Mouse (Mus musculus) lung, embryonic 15.5 days (tissue): ENCODE results near the gene Apoc1. TPM values are rescaled to one million over a fixed set of nuclear protein-coding genes. Genes with fewer than 3 reads are reported as not detected.

Experiments
- ATAC-seq: fragments of 200-750 bp; cut with Nextera tagmentation; 2 replicates; pipeline ENCODE4 v1.8.0; 2017; ENCODE audit warnings: moderate number of reproducible peaks, borderline replicate concordance; ENCODE audit not compliant: low FRiP score, low TSS enrichment; ENCODE audit errors: extremely low read depth
- H3K27ac ChIP-seq: fragments of 300-500 bp; sonication (generic); 2 replicates; pipeline ENCODE4 v1.5.1; 2015; ENCODE audit warnings: moderate library complexity, mild to moderate bottlenecking, inconsistent platforms
- H3K27me3 ChIP-seq: fragments of 300-500 bp; sonication (generic); 2 replicates; pipeline ENCODE4 v1.6.1; 2015; ENCODE audit warnings: inconsistent platforms
- H3K36me3 ChIP-seq: fragments of 300-500 bp; sonication (generic); 2 replicates; pipeline ENCODE4 v1.6.1; 2015; ENCODE audit warnings: inconsistent platforms
- H3K4me1 ChIP-seq: fragments of 300-500 bp; sonication (generic); 2 replicates; pipeline ENCODE4 v1.6.1; 2015; ENCODE audit warnings: inconsistent platforms
- H3K4me2 ChIP-seq: fragments of 300-500 bp; sonication (generic); 2 replicates; pipeline ENCODE4 v1.6.1; 2015; ENCODE audit warnings: inconsistent platforms, mild to moderate bottlenecking, moderate library complexity
- H3K4me3 ChIP-seq: fragments of 300-500 bp; sonication (generic); 2 replicates; pipeline ENCODE4 v1.5.1; 2015; ENCODE audit warnings: mild to moderate bottlenecking, inconsistent platforms
- H3K9ac ChIP-seq: fragments of 300-500 bp; sonication (generic); 2 replicates; pipeline ENCODE4 v1.6.1; 2015; ENCODE audit warnings: inconsistent platforms
- H3K9me3 ChIP-seq: fragments of 300-500 bp; sonication (generic); 2 replicates; pipeline ENCODE4 v1.6.1; 2016; ENCODE audit warnings: inconsistent platforms
- WGBS: fragments of 180-500 bp; shearing (Covaris S2); methylation state at CpG from one replicate; pipeline ENCODE4 v1.1.7; 2015; 5-methylcytosine and 5-hydroxymethylcytosine counted together
- polyA plus RNA-seq: library from polyadenylated mRNA; unstranded; fragments of >200 nt; fragmentation: Nextera tagmentation; extraction: Ambion mirVana; gene quantifications from 2 replicates; pipeline ENCODE4 v1.2.1, GENCODE M21; 2015

The Apoc1 gene
- polyA plus RNA-seq, 1 experiment from 2014 or later: 19.5 TPM

DNA sequence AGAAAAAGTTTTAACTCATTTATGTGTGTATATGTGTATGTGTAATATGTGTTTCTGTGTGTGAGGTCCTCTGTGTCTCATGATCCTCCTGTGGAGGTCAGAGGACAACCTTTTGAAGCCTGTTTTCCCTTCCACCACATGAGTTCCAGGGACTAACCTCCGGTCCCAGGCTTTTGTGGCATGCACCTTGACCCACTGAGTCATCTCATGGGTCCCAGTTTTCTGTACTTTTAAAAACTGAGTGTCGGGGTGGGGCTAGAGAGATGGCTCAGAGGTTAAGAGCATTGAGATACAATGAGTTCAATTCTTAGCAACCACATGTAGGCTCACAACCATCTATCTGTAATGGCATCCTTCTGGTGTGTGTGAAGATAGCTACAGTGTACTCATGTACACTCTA is 11.8 kb downstream of the Apoc1 start:
- H3K4me1 ChIP-seq: peaks cover 16% of the 10 kb centered on the region; the same call in 1 of the 2 replicates
- H3K9me3 ChIP-seq: no peaks in the 10 kb centered on the region
- H3K27ac ChIP-seq: no peak overlapping the region
- H3K4me3 ChIP-seq: no peak overlapping the region
- no peak for ATAC-seq
- no peaks in the 10 kb centered on the region for H3K36me3 ChIP-seq
- H3K4me2 ChIP-seq: no peak overlapping the region
- 66% methylated on average over 2 of the region's 2 CpGs for WGBS
- H3K27me3 ChIP-seq: no peaks in the 10 kb centered on the region
- H3K9ac ChIP-seq: no peak overlapping the region

DNA sequence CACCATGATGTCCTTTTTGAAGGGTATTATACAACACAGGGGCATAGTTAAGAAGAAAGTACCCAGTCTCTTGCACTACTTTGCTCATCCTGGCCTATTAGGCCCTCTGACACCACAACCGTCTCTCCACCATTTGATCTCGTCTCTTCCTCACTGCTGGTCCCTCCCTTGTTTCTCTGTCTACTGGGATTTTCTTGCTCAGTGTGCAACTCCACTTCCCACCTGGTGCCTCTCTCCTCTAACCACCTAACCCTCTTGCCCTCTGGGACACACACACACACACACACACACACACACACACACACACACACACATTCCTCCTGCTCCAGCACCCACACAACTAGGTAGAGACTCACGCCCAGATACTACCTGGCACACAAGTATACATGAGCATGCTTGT is 13.6 kb downstream of the Apoc1 start:
- Histone ChIP-seq H3K4me1 (peaks cover 13% of the 10 kb centered on the region; the same call in 1 of the 2 replicates), H3K4me2 (no peak overlapping the region), H3K9me3 (no peaks in the 10 kb centered on the region), H3K27me3 (no peaks in the 10 kb centered on the region), H3K9ac (no peak overlapping the region), H3K4me3 (no peak overlapping the region), H3K27ac (no peak overlapping the region), H3K36me3 (no peaks in the 10 kb centered on the region)
- no peak for ATAC-seq
- WGBS: 87% methylated on average over 3 of the region's 3 CpGs

DNA sequence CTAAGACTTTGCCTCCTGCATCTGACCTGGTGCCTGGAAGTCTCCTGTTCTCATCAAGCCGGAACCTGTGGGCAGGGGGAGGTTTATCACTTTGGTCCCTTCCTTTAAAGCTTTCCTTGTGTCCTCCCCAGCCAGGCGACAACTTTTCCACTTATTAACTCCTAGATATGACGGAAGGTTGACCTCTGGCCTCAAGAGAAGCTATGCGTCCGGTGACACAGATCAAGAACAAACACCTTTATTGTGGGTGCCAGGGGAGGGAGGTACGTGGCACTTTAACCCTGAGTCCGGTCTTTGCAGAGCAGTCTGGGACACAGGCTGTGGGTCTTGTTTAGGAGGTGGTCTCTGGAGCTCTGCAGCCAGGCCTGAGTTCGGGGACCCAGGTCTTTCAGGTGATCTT is 14.6 kb downstream of the Apoc1 start, which contains the start of gene Apoc2:
TSS of gene Apoc2 (minus strand) at position 70 of the 400 bp plus-strand sequence.
- H3K9ac ChIP-seq: no peak within 1 kb of the TSS

DNA sequence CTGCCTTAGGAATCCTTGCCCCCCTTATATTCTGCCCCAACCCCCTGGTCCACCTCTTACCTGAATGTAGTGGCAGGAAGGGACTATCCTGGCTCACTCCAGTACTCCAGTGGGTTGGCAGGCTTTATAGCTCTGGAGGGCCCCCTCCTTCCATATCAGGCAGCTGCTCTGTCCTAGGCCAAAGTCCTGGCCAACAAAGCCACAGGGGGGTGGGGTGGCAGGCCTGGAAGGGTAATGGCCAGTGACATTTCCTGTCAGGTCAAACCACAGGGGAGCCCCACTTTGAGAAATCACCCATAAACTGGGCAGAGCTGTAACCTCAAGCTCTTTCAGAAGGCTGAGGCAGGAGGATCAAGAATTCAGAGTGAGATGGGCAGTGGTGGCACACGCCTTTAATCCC is 15.8 kb downstream of the Apoc1 start:
- Histone ChIP-seq H3K4me2 (no peak overlapping the region), H3K27ac (no peak overlapping the region), H3K9ac (no peak overlapping the region), H3K9me3 (no peaks in the 10 kb centered on the region), H3K4me3 (no peak overlapping the region), H3K4me1 (0 out of 2 replicates have a peak, but pooled peaks cover 5% of the 10 kb centered on the region), H3K27me3 (no peaks in the 10 kb centered on the region), H3K36me3 (no peaks in the 10 kb centered on the region)
- WGBS: 76% methylated on average over 1 of the region's 1 CpGs
- ATAC-seq: no peak

More for the DNA sequence above, 14.6 kb downstream of the Apoc1 start, which contains the start of gene Apoc2:
- H3K4me1 ChIP-seq: 0 out of 2 replicates have a peak, but pooled peaks cover 9% of the 10 kb centered on the region
- no peak within 1 kb of the TSS for H3K27ac ChIP-seq
- 47% methylated on average over 8 of the region's 8 CpGs for WGBS
- no peak for ATAC-seq
- no peak within 1 kb of the TSS for H3K4me3 ChIP-seq
- no peak within 1 kb of the TSS for H3K4me2 ChIP-seq
- H3K36me3 ChIP-seq: no peaks in the 10 kb centered on the region
- H3K27me3 ChIP-seq: no peaks in the 10 kb centered on the region
- no peaks in the 10 kb centered on the region for H3K9me3 ChIP-seq

DNA sequence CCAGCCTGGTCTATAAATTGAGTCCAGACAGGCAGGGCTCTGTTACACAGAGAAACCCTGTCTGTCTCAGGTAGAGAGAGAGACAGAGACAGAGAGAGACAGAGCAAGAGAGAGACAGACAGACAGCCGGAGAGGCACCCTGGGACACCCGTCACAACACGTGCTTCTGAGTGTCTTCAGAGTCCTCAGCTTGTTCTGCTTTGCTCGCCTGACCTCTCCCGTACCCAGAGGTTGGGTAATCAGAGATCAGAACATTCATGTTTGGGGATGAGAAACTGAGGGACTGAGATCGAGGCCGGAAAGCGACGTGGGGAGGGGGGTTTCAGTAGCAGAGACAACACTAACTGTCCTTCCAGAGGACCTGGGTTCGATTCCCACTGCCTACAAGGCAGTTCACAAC is 16.6 kb downstream of the Apoc1 start:
- 74% methylated on average over 10 of the region's 10 CpGs for WGBS
- H3K4me2 ChIP-seq: no peak overlapping the region

DNA sequence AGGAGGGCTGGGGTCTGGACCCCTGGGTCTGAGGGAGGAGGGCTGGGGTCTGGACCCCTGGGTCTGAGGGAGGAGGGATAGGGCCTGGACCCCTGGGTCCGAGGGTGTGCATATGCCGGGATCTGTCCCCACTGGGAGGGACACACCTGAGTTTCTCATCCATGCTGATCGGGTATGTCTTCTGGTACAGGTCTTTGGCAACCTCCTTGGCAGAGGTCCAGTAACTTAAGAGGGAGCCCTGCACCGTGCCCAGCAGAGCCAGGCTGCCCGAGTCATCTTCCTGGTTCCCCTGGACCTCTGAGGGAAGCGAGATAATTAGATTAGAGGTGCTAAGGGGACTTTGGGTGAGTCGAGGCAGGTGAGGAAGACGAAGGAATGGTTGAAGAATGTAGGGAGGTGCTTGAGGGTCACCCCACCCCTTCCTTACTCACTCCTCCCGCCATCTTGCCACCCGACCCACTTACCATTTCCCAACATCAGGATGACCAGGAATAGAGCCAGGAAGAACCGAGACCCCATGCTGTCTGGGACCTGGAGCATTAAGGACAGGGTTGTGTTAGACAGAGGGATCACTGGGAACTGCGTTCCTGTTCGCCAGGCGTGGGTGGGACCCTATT is 19.3 kb downstream of the Apoc1 start:
- H3K27me3 ChIP-seq: no peaks in the 10 kb centered on the region
- ATAC-seq: no peak
- H3K4me2 ChIP-seq: no peak overlapping the region

More for the DNA sequence above, 16.6 kb downstream of the Apoc1 start:
- Histone ChIP-seq H3K9me3 (no peaks in the 10 kb centered on the region), H3K4me1 (no peaks in the 10 kb centered on the region), H3K27me3 (no peaks in the 10 kb centered on the region), H3K27ac (no peak overlapping the region), H3K9ac (no peak overlapping the region), H3K36me3 (no peaks in the 10 kb centered on the region), H3K4me3 (no peak overlapping the region)
- ATAC-seq: no peak

DNA sequence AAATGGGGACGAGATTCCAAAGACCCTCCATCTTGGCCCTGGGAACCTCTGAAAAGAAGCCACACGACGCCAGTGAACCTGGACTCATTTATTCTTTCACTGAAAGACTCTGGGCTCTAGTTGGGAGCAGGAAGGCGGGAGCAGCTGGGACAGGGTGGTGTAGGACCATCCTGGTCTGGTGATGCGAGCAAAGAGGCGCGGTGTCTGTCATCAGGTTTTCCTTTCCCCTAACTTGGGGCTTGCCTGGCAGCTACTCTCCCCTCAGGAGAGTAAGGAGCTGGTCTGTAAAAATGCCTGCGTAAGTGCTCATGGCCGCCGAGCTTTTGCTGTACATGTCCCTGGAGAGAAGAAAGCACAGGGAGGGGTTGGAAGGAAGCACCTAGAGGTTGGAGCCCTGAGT is 20.9 kb downstream of the Apoc1 start:
- H3K4me1 ChIP-seq: peaks cover 5% of the 10 kb centered on the region
- H3K36me3 ChIP-seq: no peaks in the 10 kb centered on the region
- H3K4me3 ChIP-seq: no peak overlapping the region
- no peak overlapping the region for H3K4me2 ChIP-seq
- ATAC-seq: no peak
- 64% methylated on average over 10 of the region's 10 CpGs for WGBS
- H3K27me3 ChIP-seq: no peaks in the 10 kb centered on the region
- H3K9me3 ChIP-seq: no peaks in the 10 kb centered on the region
- H3K9ac ChIP-seq: no peak overlapping the region
- no peak overlapping the region for H3K27ac ChIP-seq

More for the DNA sequence above, 19.3 kb downstream of the Apoc1 start:
- 45% methylated on average over 14 of the region's 14 CpGs for WGBS
- Histone ChIP-seq H3K9ac (no peak overlapping the region), H3K4me1 (peaks cover 5% of the 10 kb centered on the region), H3K9me3 (no peaks in the 10 kb centered on the region), H3K4me3 (no peak overlapping the region), H3K27ac (no peak overlapping the region), H3K36me3 (no peaks in the 10 kb centered on the region)

DNA sequence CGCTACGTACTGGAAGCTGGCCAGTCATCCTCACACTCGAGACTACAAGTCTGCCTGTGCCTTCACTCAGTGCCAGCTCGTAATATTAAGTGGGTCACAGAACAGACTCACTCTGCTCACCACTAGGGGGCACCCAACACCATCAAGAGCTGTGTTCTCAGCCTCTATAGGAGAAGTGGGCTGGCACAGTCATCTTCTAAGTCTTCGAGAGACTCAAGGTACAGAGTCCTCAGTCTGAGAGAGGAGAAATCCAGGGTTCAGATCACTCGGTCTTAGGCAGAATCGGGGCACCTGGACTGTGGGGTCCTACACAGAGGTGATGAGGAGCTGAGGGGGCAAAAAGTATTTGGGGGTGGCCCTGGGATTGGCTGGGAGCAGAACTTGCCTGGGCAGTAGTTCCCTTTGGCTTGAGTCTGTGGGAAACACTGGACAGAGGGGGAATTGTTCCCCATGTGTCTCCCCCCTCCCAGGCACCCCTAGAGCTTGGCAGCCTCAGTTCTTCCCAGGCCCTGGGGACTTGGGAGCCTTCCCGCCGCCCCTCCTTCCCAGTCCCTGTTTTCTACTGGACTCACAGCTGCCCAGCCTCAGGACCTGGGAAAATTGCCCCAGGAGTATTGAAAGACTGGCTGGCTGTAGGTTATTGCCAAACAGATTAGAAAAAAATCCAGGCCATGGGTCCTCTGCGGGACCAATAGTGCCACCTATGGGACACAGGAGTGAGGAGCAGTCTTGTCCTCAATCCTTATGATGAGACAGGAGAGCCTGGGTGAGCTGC is 23.3 kb downstream of the Apoc1 start:
- H3K4me2 ChIP-seq: peak overlapping the region; percentile 43
- H3K27me3 ChIP-seq: no peaks in the 10 kb centered on the region
- H3K36me3 ChIP-seq: no peaks in the 10 kb centered on the region
- H3K4me1 ChIP-seq: peaks cover 10% of the 10 kb centered on the region
- WGBS: 5% methylated on average over 10 of the region's 10 CpGs
- no peak overlapping the region for H3K4me3 ChIP-seq
- H3K27ac ChIP-seq: peak overlapping the region; percentile 52
- ATAC-seq: peak; percentile 81
- H3K9me3 ChIP-seq: no peaks in the 10 kb centered on the region
- H3K9ac ChIP-seq: no peak overlapping the region; the same call in 1 of the 2 replicates

DNA sequence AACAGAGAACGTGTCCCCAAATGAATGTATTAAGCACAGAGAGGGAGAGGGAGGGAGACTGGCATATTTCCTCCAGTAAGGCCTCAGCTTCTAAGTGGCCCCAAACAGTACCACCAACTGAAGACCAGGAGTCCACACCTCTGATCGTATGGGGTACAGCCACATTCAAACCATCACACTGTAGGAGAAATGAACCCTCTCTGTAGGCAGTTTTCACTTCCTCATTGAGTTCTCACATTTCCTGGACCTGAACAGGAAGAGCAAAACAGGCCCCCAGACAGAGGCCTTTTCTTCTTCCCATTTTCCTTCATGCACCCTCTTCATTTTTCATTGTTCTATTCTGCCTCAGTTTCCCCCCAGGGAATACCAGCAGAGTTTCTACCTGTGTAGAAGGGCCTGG is 25.0 kb downstream of the Apoc1 start:
- no peak for ATAC-seq
- WGBS: 57% methylated on average over 2 of the region's 2 CpGs
- H3K27ac ChIP-seq: no peak overlapping the region

DNA sequence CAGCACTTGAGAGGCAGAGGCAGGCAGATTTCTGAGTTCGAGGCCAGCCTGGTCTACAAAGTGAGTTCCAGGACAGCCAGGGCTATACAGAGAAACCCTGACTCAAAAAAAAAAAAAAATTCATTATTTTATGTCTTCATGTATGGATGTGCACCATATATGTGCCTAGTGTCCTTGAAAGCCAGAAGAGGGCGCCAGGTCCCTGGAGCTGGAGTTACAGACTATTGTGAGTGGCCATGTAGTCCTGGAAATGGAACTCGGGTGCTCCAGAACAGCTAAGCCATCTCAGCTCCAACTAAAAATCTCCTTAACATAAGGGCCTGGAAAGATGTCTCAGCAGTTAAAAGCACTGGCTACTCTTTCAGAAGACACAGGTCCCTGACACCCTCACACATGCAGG is 25.7 kb downstream of the Apoc1 start:
- H3K9me3 ChIP-seq: no peaks in the 10 kb centered on the region
- H3K4me1 ChIP-seq: peaks cover 19% of the 10 kb centered on the region
- H3K27me3 ChIP-seq: no peaks in the 10 kb centered on the region
- no peak overlapping the region for H3K9ac ChIP-seq
- peaks cover 4% of the 10 kb centered on the region for H3K36me3 ChIP-seq
- no peak overlapping the region for H3K4me2 ChIP-seq
- WGBS: 68% methylated on average over 3 of the region's 3 CpGs
- H3K4me3 ChIP-seq: no peak overlapping the region
- no peak overlapping the region for H3K27ac ChIP-seq
- no peak for ATAC-seq

More for the DNA sequence above, 25.0 kb downstream of the Apoc1 start:
- Histone ChIP-seq H3K9me3 (no peaks in the 10 kb centered on the region), H3K4me1 (peaks cover 19% of the 10 kb centered on the region), H3K9ac (no peak overlapping the region), H3K27me3 (no peaks in the 10 kb centered on the region), H3K4me3 (no peak overlapping the region), H3K36me3 (no peaks in the 10 kb centered on the region), H3K4me2 (no peak overlapping the region)

DNA sequence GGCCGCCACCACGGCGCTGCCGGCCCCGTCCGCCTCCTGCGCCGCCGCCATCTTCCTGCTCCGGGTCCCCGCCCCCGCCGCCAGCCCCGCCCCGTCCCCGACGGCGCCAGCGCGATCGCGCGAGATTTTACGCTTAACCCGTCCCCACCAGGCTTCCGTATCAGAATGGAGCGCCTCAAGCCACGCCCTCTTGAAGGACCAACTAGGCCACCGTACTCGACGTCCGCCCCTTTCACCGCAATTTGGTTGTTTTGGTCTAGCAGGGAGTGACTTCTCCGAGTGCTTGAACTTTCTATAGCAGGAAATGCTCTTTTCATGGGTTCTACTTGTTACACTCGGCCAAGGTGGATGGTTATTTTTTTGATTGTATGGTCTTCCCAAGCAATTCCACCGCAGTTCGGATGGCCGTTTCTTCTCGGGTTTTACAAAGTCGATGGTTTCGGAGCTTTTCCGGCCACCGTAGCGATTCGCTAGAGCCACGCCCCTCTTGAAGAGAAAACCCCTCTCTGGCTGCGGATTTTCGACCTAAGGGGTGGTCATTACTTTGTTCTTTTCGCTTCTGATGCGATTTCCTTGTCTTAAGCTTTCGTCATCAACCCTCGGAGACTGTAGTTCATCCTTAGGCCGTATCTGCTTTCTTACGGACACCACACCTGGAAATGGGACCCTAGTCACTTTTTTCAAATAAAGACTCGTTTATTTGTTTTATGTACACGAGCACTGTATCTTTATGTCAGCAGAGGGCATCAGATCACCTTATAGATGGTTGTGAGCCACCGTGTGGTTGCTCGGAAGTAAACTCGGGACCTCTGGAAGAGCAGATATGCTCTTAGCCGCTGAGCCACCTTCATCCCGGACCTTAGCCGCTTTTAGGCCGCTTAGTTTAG is 27.3 kb downstream of the Apoc1 start, which contains the start of gene Clptm1:
TSS of gene Clptm1 (minus strand) at position 79 of the 887 bp plus-strand sequence.
- peaks cover 19% of the 10 kb centered on the region for H3K4me1 ChIP-seq
- peak within 1 kb of the TSS; percentile 98 for H3K9ac ChIP-seq
- no peaks in the 10 kb centered on the region for H3K9me3 ChIP-seq
- H3K27ac ChIP-seq: peak within 1 kb of the TSS; percentile 95
- H3K4me2 ChIP-seq: peak within 1 kb of the TSS; percentile 69
- no peaks in the 10 kb centered on the region for H3K27me3 ChIP-seq
- H3K36me3 ChIP-seq: peaks cover 6% of the 10 kb centered on the region
- peak; percentile 89 for ATAC-seq
- peak within 1 kb of the TSS; percentile 98 for H3K4me3 ChIP-seq
- WGBS: under 1% methylated on average over 63 of the region's 63 CpGs
